Mouse (Mus musculus) hindbrain, embryonic 13.5 days (tissue): ENCODE measurements around the gene B3gnt4. TPM values are rescaled to one million over a fixed set of nuclear protein-coding genes. Genes with fewer than 3 reads are reported as not detected.
A peak's percentile ranks its signal among the peaks of the same experiment; 100 is the strongest.

Experiments
- ATAC-seq: fragments of 200-750 bp; cut with Nextera tagmentation; 2 replicates; pipeline ENCODE4 v1.8.0; 2017; ENCODE audit warnings: moderate TSS enrichment; ENCODE audit not compliant: low FRiP score
- H3K27ac ChIP-seq: fragments of 300-500 bp; sonication (generic); 2 replicates; pipeline ENCODE4 v1.5.1; 2015; ENCODE audit warnings: inconsistent platforms, mild to moderate bottlenecking, moderate library complexity
- H3K27me3 ChIP-seq: fragments of 300-500 bp; sonication (generic); 2 replicates; pipeline ENCODE4 v1.6.1; 2015; ENCODE audit warnings: mild to moderate bottlenecking, inconsistent platforms
- H3K36me3 ChIP-seq: fragments of 300-500 bp; sonication (generic); 2 replicates; pipeline ENCODE4 v1.6.1; 2015; ENCODE audit warnings: mild to moderate bottlenecking, inconsistent platforms
- H3K4me1 ChIP-seq: fragments of 300-500 bp; sonication (generic); replicated peaks from 2 replicates; pipeline ENCODE4 v1.6.1; 2015; ENCODE audit warnings: inconsistent platforms
- H3K4me2 ChIP-seq: fragments of 300-500 bp; sonication (generic); 2 replicates; pipeline ENCODE4 v1.6.1; 2015; ENCODE audit warnings: inconsistent platforms, mild to moderate bottlenecking, moderate library complexity
- H3K4me3 ChIP-seq: fragments of 300-500 bp; sonication (generic); 2 replicates; pipeline ENCODE4 v1.5.1; 2015; ENCODE audit warnings: mild to moderate bottlenecking, inconsistent platforms
- H3K9ac ChIP-seq: fragments of 300-500 bp; sonication (generic); 2 replicates; pipeline ENCODE4 v1.6.1; 2015; ENCODE audit warnings: mild to moderate bottlenecking, inconsistent platforms
- H3K9me3 ChIP-seq: fragments of 300-500 bp; sonication (generic); 2 replicates; pipeline ENCODE4 v1.6.1; 2016; ENCODE audit warnings: inconsistent platforms
- WGBS: fragments of 180-500 bp; shearing (Covaris S2); methylation state at CpG from one replicate; pipeline ENCODE4 v1.1.7; 2015; 5-methylcytosine and 5-hydroxymethylcytosine counted together
- polyA plus RNA-seq: library from polyadenylated mRNA; unstranded; fragments of >200 nt; fragmentation: Nextera tagmentation; extraction: Ambion mirVana; gene quantifications from 2 replicates; pipeline ENCODE4 v1.2.1, GENCODE M21; 2015

B3gnt4 gene
- polyA plus RNA-seq: 1.1 and 1.6 TPM in 2 replicates

DNA sequence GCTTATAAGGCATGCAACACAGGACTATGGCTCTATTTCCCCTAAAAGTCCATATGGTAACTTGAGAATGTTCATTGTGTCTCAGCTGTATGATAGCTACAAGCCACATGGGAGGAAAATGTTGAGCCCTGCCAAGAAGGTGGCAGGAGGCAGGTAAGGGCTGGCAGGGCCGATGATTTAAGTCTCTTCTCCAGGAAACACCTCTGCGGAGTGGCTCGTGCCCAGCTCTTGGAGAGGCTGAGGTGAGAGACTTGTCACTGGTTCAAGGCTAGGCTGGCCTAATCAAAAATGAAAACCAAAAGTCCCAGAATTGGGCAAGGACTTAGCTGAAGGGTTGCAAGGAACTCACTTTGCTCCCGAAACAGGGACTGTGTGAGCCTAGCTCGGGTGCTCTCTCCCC, at the start of gene B3gnt4:
Gene B3gnt4, plus strand, starts transcription at position 301 of the 400 bp plus-strand sequence.
- H3K27ac ChIP-seq: no peak within 1 kb of the TSS
- ATAC-seq: no peak
- 88% methylated on average over 5 of the region's 5 CpGs for WGBS
- H3K4me3 ChIP-seq: peak within 1 kb of the TSS; percentile 64; the same call in 1 of the 2 replicates
- peaks cover 11% of the 10 kb centered on the region; the same call in 1 of the 2 replicates for H3K27me3 ChIP-seq
- no peak within 1 kb of the TSS for H3K9ac ChIP-seq
- peaks cover 21% of the 10 kb centered on the region for H3K4me1 ChIP-seq
- H3K4me2 ChIP-seq: peak within 1 kb of the TSS; percentile 77
- no peaks in the 10 kb centered on the region for H3K9me3 ChIP-seq
- peaks cover 40% of the 10 kb centered on the region for H3K36me3 ChIP-seq

DNA sequence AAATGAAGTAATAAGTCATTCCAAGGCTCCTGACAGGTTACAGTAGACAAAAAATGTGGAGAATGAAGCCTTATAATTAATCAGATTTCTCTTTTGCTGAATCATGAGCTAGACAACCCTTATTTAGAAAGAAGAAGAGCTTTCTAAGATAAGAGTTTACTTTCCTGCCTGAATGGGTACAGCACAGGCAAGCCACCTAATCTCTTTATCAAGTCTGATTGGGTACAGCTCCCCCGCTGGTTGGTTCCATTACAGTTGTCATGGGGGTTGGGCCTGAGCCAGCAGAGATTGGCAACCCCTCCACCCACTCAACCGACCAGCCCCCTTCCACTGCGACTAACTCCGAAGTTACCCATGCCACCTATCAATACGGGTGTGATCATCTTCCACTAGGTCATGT, 48.8 kb upstream of the B3gnt4 start:
- WGBS: 61% methylated on average over 5 of the region's 5 CpGs
- H3K4me1 ChIP-seq: no peaks in the 10 kb centered on the region
- H3K27me3 ChIP-seq: no peaks in the 10 kb centered on the region

DNA sequence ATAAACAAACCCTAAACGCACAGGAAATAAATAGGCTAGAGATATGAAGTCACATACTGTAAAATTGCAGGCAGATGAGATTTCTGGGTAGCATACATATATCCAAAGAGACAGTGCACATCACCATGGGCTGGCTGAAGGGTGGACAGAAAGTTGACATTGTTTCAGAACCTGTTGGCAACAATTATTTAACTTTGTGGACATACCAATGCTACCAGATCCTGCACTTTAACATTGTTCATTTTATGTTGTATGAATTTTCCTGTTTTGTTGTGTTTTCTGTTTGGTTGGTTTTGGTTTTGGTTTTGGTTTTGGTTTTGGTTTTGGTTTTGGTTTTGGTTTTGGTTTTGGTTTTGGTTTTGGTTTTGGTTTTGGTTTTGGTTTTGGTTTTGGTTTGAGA, 45.6 kb upstream of the B3gnt4 start:
- 97% methylated on average over 1 of the region's 1 CpGs for WGBS
- Histone ChIP-seq H3K4me1 (no peaks in the 10 kb centered on the region), H3K9me3 (no peaks in the 10 kb centered on the region), H3K27me3 (no peaks in the 10 kb centered on the region), H3K4me2 (no peak overlapping the region), H3K27ac (no peak overlapping the region), H3K9ac (no peak overlapping the region), H3K4me3 (no peak overlapping the region), H3K36me3 (no peaks in the 10 kb centered on the region)
- no peak for ATAC-seq

More for the DNA sequence above, 48.8 kb upstream of the B3gnt4 start:
- Histone ChIP-seq H3K36me3 (peaks cover 28% of the 10 kb centered on the region), H3K4me3 (no peak overlapping the region), H3K9ac (no peak overlapping the region), H3K9me3 (no peaks in the 10 kb centered on the region), H3K4me2 (no peak overlapping the region), H3K27ac (no peak overlapping the region)
- no peak for ATAC-seq

DNA sequence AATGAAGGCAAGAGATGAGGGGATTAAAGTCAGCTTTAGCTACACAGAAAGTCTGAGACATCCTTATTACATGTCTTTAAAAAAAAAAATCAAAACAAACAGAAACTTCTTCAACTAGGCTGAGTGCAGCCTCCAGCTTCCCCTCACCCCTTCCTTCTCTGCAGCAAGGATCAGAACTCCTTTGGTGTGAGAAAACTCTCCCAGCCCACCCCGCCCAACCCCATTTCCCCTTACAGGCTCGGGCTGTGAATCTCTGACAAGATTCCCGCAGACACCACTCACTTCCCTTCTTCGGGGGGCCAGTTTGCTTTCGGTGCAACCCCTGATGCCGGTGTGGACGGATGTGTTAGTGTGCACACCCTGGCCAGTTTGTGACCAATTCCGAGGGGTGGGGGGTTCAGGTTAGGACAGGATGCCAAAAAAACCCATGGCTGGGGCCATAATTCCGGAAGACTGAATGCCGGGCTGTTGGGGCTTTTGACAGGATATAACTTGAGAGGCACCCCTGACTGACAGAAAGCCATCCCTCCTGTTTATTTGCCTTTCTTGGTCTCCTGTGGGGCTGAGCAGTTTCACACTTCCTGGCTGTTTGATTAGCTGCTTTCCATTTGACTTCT, 39.4 kb upstream of the B3gnt4 start:
- Histone ChIP-seq H3K4me1 (no peaks in the 10 kb centered on the region), H3K27me3 (no peaks in the 10 kb centered on the region), H3K36me3 (no peaks in the 10 kb centered on the region), H3K4me3 (no peak overlapping the region), H3K4me2 (no peak overlapping the region), H3K9me3 (no peaks in the 10 kb centered on the region), H3K9ac (no peak overlapping the region), H3K27ac (no peak overlapping the region)
- 63% methylated on average over 10 of the region's 10 CpGs for WGBS
- ATAC-seq: no peak

DNA sequence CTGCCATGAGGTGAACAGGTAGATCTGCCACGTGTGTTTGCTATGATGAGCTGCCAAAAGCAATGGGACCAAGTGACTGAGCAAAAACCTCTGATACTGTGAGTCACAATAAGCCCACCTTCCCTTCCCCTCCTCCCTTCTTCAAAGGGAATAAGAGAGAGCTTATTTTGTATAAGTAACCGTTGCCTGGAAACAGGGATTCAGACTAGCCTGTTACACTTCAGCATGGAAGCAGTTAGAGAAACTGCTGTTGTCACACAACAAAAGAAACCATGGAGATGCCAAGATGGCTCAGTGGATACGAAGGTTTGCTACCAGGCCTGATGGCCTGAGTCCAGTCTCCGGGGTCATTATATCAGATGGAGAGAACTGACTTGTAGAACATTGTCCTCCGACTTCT, 36.4 kb upstream of the B3gnt4 start:
- Histone ChIP-seq H3K36me3 (no peaks in the 10 kb centered on the region), H3K27ac (no peak overlapping the region), H3K27me3 (no peaks in the 10 kb centered on the region), H3K4me3 (no peak overlapping the region), H3K9ac (no peak overlapping the region), H3K4me2 (no peak overlapping the region), H3K9me3 (no peaks in the 10 kb centered on the region), H3K4me1 (no peaks in the 10 kb centered on the region)
- whole genome bisulfite sequencing: 50% methylated on average over 5 of the region's 5 CpGs
- ATAC-seq: no peak

DNA sequence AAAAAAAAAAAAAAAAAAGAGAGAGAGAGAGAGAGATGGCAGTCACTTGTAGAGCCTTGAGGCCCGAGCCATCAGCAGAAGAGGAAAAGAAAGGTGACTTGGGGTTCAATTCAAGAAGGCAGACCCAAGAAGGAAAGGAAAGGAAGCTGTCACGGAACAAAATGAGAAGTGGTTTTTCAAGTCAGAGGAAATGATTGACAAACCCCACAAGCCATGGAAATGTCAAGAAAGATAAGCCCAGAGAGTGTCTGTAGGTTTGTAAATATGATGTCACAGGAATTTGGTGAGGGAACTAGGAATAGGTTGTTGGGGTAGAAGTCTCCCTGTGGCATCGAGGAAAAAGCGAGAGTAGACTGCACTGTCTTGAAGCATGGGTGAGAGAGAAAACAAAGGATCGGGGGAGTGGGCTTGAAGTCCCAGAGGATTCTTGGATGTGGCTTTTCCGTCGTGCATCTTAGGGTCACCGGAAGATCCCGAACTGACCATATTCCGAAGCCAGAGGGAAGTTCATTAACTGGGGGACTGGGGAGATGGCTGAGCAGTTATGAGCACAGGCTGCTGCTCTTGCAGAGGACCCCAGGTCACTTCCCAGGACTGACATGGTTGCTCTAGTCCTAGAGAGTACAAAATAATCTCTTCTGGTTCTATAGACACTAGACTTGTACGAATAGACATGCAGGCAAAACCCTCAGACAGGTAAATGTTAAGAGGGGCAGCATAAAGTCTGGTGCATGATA, 22.4 kb upstream of the B3gnt4 start:
- Histone ChIP-seq H3K27ac (no peak overlapping the region), H3K4me3 (no peak overlapping the region), H3K9me3 (no peaks in the 10 kb centered on the region), H3K4me2 (no peak overlapping the region), H3K36me3 (no peaks in the 10 kb centered on the region), H3K9ac (no peak overlapping the region), H3K4me1 (peaks cover 13% of the 10 kb centered on the region), H3K27me3 (peaks cover 13% of the 10 kb centered on the region)
- no peak for ATAC-seq
- 86% methylated on average over 11 of the region's 11 CpGs for WGBS

DNA sequence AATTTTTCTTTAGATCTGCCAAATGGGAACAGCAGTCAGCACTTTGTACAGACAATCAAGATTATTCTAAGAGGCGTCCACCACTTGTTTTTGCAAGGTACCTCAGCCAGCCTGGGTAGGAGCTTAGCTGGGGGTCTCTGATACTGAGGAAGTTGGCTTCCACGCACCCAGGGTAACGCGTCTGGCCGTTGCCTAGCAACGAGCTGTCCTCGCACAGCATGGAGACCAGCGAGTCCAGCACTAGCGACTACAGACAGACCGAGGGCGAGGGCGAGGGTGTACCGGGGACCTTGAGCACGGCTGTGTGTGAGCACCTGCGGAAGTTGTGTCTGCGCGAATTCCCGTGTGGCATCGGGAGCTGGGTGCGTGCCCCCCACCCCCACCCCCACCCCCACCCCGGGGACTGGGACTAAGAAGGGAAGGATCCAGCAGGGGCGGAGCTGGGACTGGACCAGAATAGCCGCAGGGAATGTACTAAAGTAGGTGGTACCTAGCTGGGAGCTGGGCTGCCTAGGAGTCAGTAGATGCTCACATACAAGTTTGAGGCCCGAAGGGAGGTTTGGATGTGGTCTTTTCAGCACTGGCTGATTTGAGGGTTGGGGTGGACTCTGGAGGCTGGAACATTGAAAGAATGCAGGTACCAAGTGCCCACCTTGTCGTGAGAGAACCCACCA, 21.0 kb upstream of the B3gnt4 start, which contains the start of the genes Lrrc43 and Il31:
Gene Lrrc43, plus strand, starts transcription at position 194 of the 674 bp plus-strand sequence.
Gene Il31, minus strand, starts transcription at position 378 of the 674 bp plus-strand sequence.
- Histone ChIP-seq H3K27ac (no peak within 1 kb of the TSS), H3K4me1 (peaks cover 13% of the 10 kb centered on the region), H3K36me3 (no peaks in the 10 kb centered on the region), H3K9ac (peak within 1 kb of the TSS; percentile 53; the same call in 1 of the 2 replicates), H3K4me3 (peak within 1 kb of the TSS; percentile 26), H3K4me2 (peak within 1 kb of the TSS; percentile 58), H3K9me3 (no peaks in the 10 kb centered on the region), H3K27me3 (peaks cover 13% of the 10 kb centered on the region)
- 8% methylated on average over 25 of the region's 25 CpGs for WGBS
- ATAC-seq: peak; percentile 83

DNA sequence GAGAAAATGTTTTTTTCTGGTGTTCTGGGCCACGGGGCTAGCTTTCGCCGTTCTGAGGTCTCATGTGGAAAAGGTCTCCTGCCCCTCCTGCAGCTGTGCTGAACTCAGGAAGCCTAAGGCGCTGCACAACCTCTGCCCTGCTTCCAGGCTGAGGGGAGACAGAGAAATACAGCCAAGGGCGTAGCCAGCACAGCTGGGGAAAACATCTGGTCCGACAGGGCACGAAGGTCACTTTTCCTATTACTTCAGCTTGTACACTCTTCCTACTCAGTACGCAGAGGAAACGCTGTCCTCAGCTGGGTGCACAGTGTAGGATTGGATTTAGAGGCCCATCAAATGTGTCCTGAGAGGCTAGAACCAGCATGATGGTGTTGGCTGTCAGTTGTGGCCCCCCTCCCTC, 20.3 kb upstream of the B3gnt4 start:
- no peak for ATAC-seq
- Histone ChIP-seq H3K9ac (no peak overlapping the region), H3K4me2 (no peak overlapping the region), H3K4me3 (no peak overlapping the region), H3K27ac (no peak overlapping the region), H3K27me3 (peaks cover 13% of the 10 kb centered on the region), H3K36me3 (no peaks in the 10 kb centered on the region), H3K4me1 (peaks cover 13% of the 10 kb centered on the region), H3K9me3 (no peaks in the 10 kb centered on the region)
- WGBS: 67% methylated on average over 9 of the region's 9 CpGs

DNA sequence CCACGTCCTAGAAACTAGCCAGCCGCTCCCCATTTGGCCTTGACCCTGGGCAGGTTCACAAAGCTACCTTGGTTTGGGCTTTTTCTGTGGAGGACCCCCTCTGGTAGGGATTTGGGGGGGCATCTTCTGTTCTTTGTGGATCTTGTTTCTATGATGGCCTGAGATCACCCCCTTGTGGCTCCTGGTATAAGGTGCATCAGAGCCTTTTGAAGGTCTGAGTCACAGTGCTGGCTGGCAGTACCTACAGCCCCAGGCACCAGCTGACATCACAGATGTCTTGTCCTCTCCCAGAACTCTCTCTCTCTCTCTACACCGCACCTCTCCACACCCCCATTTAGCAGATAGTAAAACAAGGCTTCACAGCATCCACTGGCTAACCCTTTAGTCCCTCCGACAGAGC, 10.5 kb upstream of the B3gnt4 start:
- no peak overlapping the region for H3K27ac ChIP-seq
- peaks cover 28% of the 10 kb centered on the region for H3K27me3 ChIP-seq
- H3K9ac ChIP-seq: no peak overlapping the region
- no peak for ATAC-seq
- H3K4me3 ChIP-seq: no peak overlapping the region
- 52% methylated on average over 4 of the region's 4 CpGs for WGBS
- H3K9me3 ChIP-seq: no peaks in the 10 kb centered on the region
- no peaks in the 10 kb centered on the region for H3K36me3 ChIP-seq
- H3K4me1 ChIP-seq: peaks cover 16% of the 10 kb centered on the region
- H3K4me2 ChIP-seq: no peak overlapping the region

DNA sequence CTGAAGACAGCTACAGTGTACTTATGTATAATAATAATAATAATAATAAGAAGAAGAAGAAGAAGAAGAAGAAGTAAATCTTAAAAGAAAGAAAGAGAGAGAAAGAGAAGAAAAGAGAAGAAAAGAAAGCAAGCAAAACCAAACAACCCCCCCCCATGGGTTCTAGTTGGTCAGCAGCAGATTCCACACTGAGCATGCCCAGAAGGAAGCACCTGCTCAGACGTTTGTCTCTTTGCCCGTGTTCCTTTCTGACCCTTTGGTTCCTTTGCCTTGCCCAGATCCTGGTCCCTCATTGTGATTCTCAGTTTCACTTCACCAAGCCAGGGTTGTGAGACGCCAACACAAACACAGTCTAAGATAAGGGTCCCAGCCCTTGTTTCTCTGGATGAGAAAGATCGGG, 8.3 kb upstream of the B3gnt4 start:
- Histone ChIP-seq H3K9ac (no peak overlapping the region), H3K4me3 (no peak overlapping the region), H3K27ac (no peak overlapping the region), H3K36me3 (no peaks in the 10 kb centered on the region), H3K4me1 (peaks cover 12% of the 10 kb centered on the region), H3K4me2 (no peak overlapping the region), H3K9me3 (no peaks in the 10 kb centered on the region), H3K27me3 (peaks cover 31% of the 10 kb centered on the region)
- WGBS: 78% methylated on average over 4 of the region's 4 CpGs
- ATAC-seq: no peak

DNA sequence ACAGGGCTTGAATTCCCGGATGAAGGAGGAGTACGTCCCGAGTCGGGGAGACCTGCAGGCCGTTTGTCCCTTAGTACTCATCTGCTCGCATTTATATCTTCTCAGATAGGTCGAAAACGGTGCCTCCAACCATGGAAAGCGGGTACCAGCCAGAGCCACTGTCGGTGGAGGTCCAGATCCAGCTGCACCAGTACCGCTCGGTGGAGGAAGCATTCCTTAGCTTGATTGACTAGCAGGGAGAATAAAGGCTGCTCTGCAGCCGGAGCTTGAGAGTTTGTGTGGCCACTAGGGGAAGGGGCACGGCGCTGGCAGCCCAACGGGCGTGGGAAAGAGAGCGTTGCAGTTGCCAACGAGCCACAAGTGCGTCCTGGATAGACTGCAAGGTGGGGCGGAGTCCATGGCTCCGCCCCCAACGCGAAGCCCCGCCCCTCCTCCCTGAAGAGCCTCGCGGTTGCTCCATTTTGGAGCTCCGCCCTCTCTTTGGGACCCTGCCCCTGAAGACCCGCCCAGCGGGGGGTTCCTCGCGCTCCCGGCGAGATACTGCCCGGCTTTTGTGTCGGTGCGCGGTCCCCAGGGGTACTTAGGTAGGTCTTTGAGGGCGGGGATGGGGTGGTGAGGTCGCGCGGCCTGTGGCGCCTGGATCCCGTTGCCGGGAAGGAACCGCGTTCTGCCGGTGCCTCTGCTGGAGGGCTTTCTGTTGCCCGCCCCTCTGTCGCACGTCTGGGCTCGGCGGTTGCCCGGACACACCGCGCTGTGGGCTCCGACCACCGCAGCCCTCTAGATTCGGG, 2.1 kb upstream of the B3gnt4 start:
- Histone ChIP-seq H3K27me3 (peaks cover 18% of the 10 kb centered on the region; the same call in 1 of the 2 replicates), H3K4me2 (peak overlapping the region; percentile 77), H3K4me3 (peak overlapping the region; percentile 64), H3K9ac (peak overlapping the region; percentile 76), H3K27ac (no peak overlapping the region), H3K9me3 (no peaks in the 10 kb centered on the region), H3K4me1 (peaks cover 24% of the 10 kb centered on the region), H3K36me3 (peaks cover 26% of the 10 kb centered on the region)
- ATAC-seq: peak; percentile 87
- WGBS: 1% methylated on average over 43 of the region's 59 CpGs

DNA sequence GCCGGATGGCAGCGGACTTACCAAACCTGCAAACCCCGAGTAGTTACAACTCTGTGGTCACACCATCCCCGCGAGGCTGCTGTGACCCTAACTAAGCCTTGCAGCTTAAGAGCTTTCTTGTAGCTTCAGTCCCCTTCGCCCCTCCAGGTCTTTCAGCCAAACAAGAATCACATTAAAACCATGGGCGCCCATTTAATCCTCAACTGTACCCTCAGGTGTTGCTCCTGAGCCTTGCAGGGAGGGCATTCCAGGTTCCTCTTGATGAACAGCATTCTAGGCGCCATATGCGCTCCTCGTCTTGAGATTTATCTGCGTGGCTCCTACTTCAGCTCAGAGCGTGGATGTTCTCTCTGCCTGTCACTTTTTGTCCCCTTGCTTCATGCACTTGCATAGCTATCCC, 1.3 kb upstream of the B3gnt4 start:
- H3K9me3 ChIP-seq: no peaks in the 10 kb centered on the region
- WGBS: 9% methylated on average over 12 of the region's 12 CpGs
- H3K4me1 ChIP-seq: peaks cover 21% of the 10 kb centered on the region
- H3K9ac ChIP-seq: peak overlapping the region; percentile 76
- peak overlapping the region; percentile 64 for H3K4me3 ChIP-seq
- no peak overlapping the region for H3K27ac ChIP-seq
- H3K4me2 ChIP-seq: peak overlapping the region; percentile 77
- H3K27me3 ChIP-seq: peaks cover 14% of the 10 kb centered on the region; the same call in 1 of the 2 replicates
- 0 out of 2 replicates have a peak, but pooled peaks have one; percentile 6 for ATAC-seq
- H3K36me3 ChIP-seq: peaks cover 29% of the 10 kb centered on the region
